Mouse (Mus musculus): ENCODE data around the gene H2-T24. TPM values are rescaled to one million over a fixed set of nuclear protein-coding genes. Genes with fewer than 3 reads are reported as not detected.

H2-T24 gene
- polyA plus RNA-seq, 1 experiment from 2014 or later, result 1.1 TPM

DNA sequence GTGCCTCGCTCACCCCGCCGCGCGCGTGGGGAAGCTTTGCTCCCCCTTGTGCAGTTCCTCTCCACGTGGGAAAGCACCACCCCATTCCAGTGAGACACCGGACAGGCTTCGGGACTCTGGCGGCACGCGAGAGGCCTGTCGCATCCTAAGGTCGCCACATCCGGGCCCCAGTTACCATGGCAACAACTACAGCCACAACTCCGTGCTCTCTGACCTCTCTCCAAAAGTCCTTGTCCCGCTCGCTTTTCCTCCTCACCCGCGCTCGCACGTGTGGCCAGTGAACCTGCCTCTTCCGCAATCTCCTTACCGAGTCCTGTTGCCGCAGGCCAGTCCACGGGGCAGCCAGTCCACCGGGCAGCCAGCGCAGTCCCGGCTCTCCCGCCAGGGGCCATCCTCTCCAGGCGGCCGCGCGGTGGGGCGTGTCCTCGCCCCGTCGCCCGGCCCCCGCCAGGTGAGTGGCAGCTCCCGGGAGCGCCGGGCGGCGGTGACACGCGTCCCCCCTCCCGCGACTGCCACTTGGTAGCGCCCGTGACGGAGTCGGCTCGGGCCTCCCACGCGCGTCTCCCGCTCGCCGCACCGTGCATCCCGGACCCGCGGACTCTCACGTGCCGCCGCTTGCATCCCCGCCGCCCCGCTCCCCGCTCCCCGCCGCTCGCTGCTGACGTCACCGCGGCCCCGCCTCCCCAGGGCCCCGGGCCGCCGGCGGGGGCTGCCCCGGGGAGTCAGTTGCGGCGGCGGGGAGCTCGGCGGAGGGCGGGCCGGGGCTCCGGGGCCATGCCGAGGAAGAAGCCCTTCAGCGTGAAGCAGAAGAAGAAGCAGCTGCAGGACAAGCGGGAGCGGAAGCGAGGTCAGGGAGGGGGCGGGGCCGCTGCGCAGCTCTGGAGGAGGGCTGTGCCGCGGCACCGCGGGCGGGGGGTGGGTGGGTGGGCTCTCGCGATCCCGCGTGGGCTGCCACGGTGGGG lies 40.7 kb downstream of the H2-T24 start, which contains the start of the genes Gnl1 and Prr3:
Gene Gnl1, plus strand, starts transcription at position 451 of the 962 bp plus-strand sequence.
Gene Prr3, minus strand, starts transcription at position 836 of the 962 bp plus-strand sequence.
- Histone ChIP-seq H3K27ac (replicated peaks) (peak within 1 kb of the TSS; percentile 96), H3K27me3 (ENCODE audit: control insufficient read depth, insufficient read depth, low read length) (no peaks in the 10 kb centered on the region), H3K9ac (ENCODE audit: low read length) (peak within 1 kb of the TSS; percentile 81), H3K36me3 (ENCODE audit: control insufficient read depth, insufficient read depth, low read length) (peaks cover 16% of the 10 kb centered on the region), H3K9me3 (ENCODE audit: control insufficient read depth, low read length) (no peaks in the 10 kb centered on the region), H3K4me3 (ENCODE audit: low read depth, low read length) (peak within 1 kb of the TSS; percentile 86), H3K4me1 (replicated peaks; ENCODE audit: control insufficient read depth, insufficient read depth) (peaks cover 3% of the 10 kb centered on the region; the same call in 1 of the 2 replicates), H3K4me2 (replicated peaks; ENCODE audit: low read depth) (peak within 1 kb of the TSS; percentile 82)
- ATAC-seq (ENCODE audit: low FRiP score, low TSS enrichment), result peak; percentile 92
- peak; percentile 91 for DNase-seq (ENCODE audit: low spot score)
- WGBS, result under 1% methylated on average over 81 of the region's 109 CpGs
- TF ChIP-seq EP300 (optimal IDR thresholded peaks at IDR 0.05), result peak; percentile 17
- TF ChIP-seq CTCF (IDR thresholded peaks at IDR 0.05; ENCODE audit: low read depth), result peak; percentile 40

DNA sequence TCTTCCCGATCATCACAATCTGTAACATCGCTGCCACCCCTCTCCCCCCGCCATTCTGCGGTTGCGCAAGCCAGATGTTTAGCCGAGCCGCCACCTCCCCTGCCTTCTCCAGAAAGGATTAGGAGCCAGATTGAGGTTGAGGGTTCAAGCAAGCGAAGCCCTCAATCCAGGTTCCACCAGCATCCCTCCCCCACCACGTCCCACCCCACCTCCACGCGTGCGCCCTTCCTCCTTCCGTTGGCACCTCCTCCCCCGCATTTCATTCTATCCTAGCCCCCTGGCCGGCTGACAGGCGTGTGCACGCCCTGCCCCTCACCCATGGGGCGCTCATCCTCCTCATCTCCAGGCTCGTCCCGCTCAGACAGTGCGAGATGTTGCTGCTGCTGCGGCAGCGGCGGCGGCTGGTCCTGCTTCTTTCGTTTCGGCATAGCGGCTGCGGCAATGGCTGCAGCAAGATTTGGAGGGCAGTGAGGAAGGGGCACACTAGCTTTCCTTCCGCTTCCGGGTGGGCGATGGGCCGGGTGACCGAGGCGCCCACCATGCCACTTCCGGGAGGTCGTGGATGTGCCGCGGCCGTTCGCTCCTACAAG lies 41.5 kb downstream of the H2-T24 start:
- Histone ChIP-seq H3K4me2 (replicated peaks; ENCODE audit: low read depth) (peak overlapping the region; percentile 82), H3K4me3 (ENCODE audit: low read depth, low read length) (peak overlapping the region; percentile 86), H3K27me3 (ENCODE audit: control insufficient read depth, insufficient read depth, low read length) (no peaks in the 10 kb centered on the region), H3K36me3 (ENCODE audit: control insufficient read depth, insufficient read depth, low read length) (peaks cover 17% of the 10 kb centered on the region), H3K9ac (ENCODE audit: low read length) (peak overlapping the region; percentile 81), H3K4me1 (replicated peaks; ENCODE audit: control insufficient read depth, insufficient read depth) (peaks cover 3% of the 10 kb centered on the region; the same call in 1 of the 2 replicates), H3K9me3 (ENCODE audit: control insufficient read depth, low read length) (no peaks in the 10 kb centered on the region), H3K27ac (replicated peaks) (peak overlapping the region; percentile 96)
- TF ChIP-seq EP300 (optimal IDR thresholded peaks at IDR 0.05), result peak; percentile 20
- peak; percentile 11; the same call in 1 of the 2 replicates for TF ChIP-seq CTCF (IDR thresholded peaks at IDR 0.05; ENCODE audit: low read depth)
- under 1% methylated on average over 37 of the region's 41 CpGs for WGBS
- ATAC-seq (ENCODE audit: low FRiP score, low TSS enrichment), result peak; percentile 45
- DNase-seq (ENCODE audit: low spot score), result no peak

DNA sequence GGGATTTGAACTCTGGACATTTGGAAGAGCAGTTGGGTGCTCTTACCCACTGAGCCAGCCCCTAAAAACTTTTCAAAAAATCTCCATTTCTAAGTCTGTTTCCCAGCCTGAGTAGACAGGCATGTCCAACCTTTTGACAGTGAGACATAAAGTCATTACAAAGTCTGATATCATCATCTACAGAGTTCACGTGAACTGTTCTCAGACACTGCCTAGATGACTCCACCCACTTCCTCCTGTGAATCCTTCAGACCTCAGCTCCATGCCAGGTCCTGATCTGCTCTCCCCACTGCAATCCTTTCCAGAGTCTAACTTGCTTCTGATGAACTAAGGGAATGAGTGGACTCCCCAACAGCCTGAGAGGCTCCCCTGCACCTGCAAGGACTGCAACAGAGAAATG lies 48.2 kb downstream of the H2-T24 start:
- H3K27ac ChIP-seq (replicated peaks), result no peak overlapping the region
- peaks cover 3% of the 10 kb centered on the region; the same call in 1 of the 2 replicates for H3K4me1 ChIP-seq (replicated peaks; ENCODE audit: control insufficient read depth, insufficient read depth)
- no peaks in the 10 kb centered on the region for H3K27me3 ChIP-seq (ENCODE audit: control insufficient read depth, insufficient read depth, low read length)
- no peak overlapping the region for H3K4me3 ChIP-seq (ENCODE audit: low read depth, low read length)
- H3K4me2 ChIP-seq (replicated peaks; ENCODE audit: low read depth), result no peak overlapping the region
- peaks cover 3% of the 10 kb centered on the region; the same call in 1 of the 2 replicates for H3K36me3 ChIP-seq (ENCODE audit: control insufficient read depth, insufficient read depth, low read length)
- H3K9ac ChIP-seq (ENCODE audit: low read length), result no peak overlapping the region
- DNase-seq (ENCODE audit: low spot score), result no peak
- no peak for ATAC-seq (ENCODE audit: low FRiP score, low TSS enrichment)
- TF ChIP-seq EP300 (optimal IDR thresholded peaks at IDR 0.05) (no peak), CTCF (IDR thresholded peaks at IDR 0.05; ENCODE audit: low read depth) (no peak)
- no peaks in the 10 kb centered on the region for H3K9me3 ChIP-seq (ENCODE audit: control insufficient read depth, low read length)
- WGBS, result 39% methylated on average over 1 of the region's 1 CpGs

DNA sequence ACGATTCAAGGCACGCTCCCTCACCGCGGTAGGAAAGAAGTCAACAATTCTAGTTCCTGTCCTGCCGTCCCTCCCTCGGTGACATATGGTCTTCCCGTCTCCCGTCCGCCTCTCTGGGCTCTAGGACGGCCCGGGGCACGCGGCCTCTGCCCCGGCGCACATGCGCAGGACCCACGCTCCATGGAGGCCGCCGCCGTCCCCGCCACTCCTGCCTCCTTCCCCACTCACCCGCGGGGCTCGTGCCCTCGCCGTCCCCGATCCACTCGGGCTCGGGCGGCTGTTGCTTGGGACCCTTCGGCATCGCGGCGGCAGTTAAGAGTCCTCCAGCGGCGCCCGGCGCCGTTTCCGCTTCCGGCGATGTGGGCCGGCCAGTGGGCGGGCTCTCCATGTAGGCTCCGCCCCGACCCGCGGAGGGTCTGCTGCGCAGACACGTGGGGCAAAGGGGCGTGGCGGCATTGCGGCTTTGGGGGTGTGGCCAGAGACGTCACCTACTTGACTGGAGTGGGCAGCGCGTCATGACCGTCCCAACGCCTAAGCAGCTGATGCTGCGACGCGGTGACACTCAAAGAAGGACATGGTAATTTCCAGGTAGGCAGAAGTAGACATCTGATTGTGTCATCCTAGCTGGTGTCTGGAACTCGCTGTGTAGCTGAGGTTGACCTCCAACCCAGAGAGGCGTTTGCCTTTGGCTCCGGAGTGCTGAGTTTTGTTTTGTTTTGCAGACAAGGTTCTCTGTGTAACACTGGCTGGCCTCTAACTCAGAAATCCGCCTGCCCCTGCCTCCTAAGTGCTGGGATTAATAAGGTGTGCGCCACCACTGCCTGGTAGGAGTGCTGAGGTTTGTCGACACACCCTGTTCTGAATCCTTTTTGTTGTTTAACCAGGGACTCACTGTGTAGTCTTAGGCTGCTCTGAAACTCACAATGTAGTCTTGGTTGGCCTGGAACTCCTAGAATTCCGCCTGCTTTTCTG lies 50.7 kb downstream of the H2-T24 start, which contains the start of gene Abcf1:
Gene Abcf1, minus strand, starts transcription at position 344 of the 972 bp plus-strand sequence.
- Histone ChIP-seq H3K9me3 (ENCODE audit: control insufficient read depth, low read length) (no peaks in the 10 kb centered on the region), H3K27me3 (ENCODE audit: control insufficient read depth, insufficient read depth, low read length) (no peaks in the 10 kb centered on the region), H3K36me3 (ENCODE audit: control insufficient read depth, insufficient read depth, low read length) (peaks cover 3% of the 10 kb centered on the region; the same call in 1 of the 2 replicates), H3K9ac (ENCODE audit: low read length) (peak within 1 kb of the TSS; percentile 86), H3K4me1 (replicated peaks; ENCODE audit: control insufficient read depth, insufficient read depth) (peaks cover 3% of the 10 kb centered on the region; the same call in 1 of the 2 replicates), H3K27ac (replicated peaks) (peak within 1 kb of the TSS; percentile 93), H3K4me2 (replicated peaks; ENCODE audit: low read depth) (peak within 1 kb of the TSS; percentile 72), H3K4me3 (ENCODE audit: low read depth, low read length) (peak within 1 kb of the TSS; percentile 81)
- TF ChIP-seq EP300 (optimal IDR thresholded peaks at IDR 0.05) (no peak), CTCF (IDR thresholded peaks at IDR 0.05; ENCODE audit: low read depth) (no peak)
- peak; percentile 93 for ATAC-seq (ENCODE audit: low FRiP score, low TSS enrichment)
- under 1% methylated on average over 62 of the region's 68 CpGs for WGBS
- peak; percentile 98 for DNase-seq (ENCODE audit: low spot score)

DNA sequence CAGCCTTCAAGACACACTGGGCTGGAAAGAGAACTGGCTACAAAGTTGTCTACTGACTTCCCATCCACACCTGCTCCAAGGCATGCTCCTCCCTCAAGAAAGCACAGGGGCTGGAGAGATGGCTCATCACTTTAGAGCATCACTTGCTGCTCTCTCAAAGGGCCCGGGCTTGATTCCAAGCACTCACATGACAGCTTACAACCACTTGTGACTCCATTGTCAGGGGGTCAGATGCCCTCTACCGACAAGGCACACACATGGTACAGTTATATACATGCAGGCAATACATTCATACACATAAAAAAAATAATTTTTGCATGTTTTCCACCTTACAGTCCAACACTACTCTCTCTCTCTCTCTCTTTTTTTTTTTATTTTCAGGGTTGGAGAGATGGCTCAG lies 52.7 kb downstream of the H2-T24 start:
- DNase-seq (ENCODE audit: low spot score) (no peak), ATAC-seq (ENCODE audit: low FRiP score, low TSS enrichment) (no peak)
- Histone ChIP-seq H3K27me3 (ENCODE audit: control insufficient read depth, insufficient read depth, low read length) (no peaks in the 10 kb centered on the region), H3K9me3 (ENCODE audit: control insufficient read depth, low read length) (no peaks in the 10 kb centered on the region), H3K9ac (ENCODE audit: low read length) (no peak overlapping the region), H3K36me3 (ENCODE audit: control insufficient read depth, insufficient read depth, low read length) (peaks cover 16% of the 10 kb centered on the region; the same call in 1 of the 2 replicates), H3K4me3 (ENCODE audit: low read depth, low read length) (no peak overlapping the region), H3K4me2 (replicated peaks; ENCODE audit: low read depth) (no peak overlapping the region), H3K27ac (replicated peaks) (no peak overlapping the region), H3K4me1 (replicated peaks; ENCODE audit: control insufficient read depth, insufficient read depth) (peaks cover 3% of the 10 kb centered on the region; the same call in 1 of the 2 replicates)
- TF ChIP-seq EP300 (optimal IDR thresholded peaks at IDR 0.05), result no peak
- no peak for TF ChIP-seq CTCF (IDR thresholded peaks at IDR 0.05; ENCODE audit: low read depth)
- WGBS, result 86% methylated on average over 2 of the region's 2 CpGs

Data from stomach, postnatal 0 days (tissue).